Mouse (Mus musculus): ENCODE measurements at regions not wholly inside any gene's neighbourhood (a gene's known extent, or its start where the extent isn't known, plus 50 kb on each side); places are given as distances from the start of the nearest gene placed in this dataset.
A peak's percentile ranks its signal among the peaks of the same experiment; 100 is the strongest.

DNA sequence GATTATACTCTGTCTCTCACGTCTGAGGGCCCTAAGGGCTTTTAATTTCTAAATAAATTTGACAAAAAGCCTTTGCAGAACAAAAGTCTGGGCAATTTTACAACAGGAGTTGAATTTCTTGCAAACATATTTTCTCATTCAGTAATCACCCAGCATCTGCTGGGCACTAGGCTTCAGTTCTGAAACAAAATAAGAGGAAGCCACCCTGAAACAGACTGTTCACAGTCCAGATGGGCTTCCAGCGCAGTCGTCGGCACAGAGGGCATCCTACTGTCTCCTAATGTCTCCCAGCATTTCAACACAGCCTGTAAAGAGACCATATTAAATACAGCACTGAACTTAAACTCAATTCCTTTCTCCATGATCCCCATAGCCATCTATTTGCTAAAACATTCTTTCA lies 324.5 kb upstream of the Trib2 start:
- no peak overlapping the region for H3K9ac ChIP-seq
- no peak overlapping the region for H3K27ac ChIP-seq (replicated peaks)
- no peaks in the 10 kb centered on the region for H3K36me3 ChIP-seq
- H3K27me3 ChIP-seq = no peaks in the 10 kb centered on the region
- no peaks in the 10 kb centered on the region for H3K4me1 ChIP-seq (replicated peaks)
- WGBS = 70% methylated on average over 4 of the region's 4 CpGs
- H3K4me2 ChIP-seq = no peak overlapping the region
- no peaks in the 10 kb centered on the region for H3K9me3 ChIP-seq
- H3K4me3 ChIP-seq = no peak overlapping the region
- no peak for ATAC-seq (ENCODE audit: low read depth)

DNA sequence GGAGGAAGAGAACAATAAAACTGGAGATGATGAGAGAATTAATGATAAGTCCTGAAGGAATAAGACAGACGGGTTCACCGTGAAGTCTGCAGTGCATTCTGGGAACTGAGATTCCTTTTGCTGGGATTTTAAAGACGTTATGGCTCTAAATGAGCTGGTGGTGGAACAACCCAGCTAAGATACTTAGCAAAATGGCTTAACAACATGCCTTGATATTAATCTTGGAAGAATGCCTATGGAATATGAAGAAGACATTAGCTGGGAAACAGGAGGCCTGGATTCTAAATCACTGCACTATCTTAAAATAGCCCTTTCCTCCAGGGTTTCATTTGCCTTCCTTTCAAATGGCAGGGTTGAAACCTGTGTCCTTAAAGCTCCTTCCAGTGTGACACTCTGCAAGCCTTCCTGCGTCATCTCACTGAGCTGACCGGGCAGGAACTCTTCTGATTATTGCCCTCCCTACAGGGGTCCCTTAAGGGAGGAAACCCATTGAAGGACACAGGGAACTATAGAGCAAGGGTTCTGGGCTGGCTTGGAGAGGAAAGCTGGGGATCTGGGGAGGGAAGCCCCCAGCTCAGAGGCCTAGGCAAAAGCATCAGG lies 323.9 kb upstream of the Trib2 start:
- 55% methylated on average over 5 of the region's 5 CpGs for WGBS
- no peaks in the 10 kb centered on the region for H3K27me3 ChIP-seq
- no peak for ATAC-seq (ENCODE audit: low read depth)

DNA sequence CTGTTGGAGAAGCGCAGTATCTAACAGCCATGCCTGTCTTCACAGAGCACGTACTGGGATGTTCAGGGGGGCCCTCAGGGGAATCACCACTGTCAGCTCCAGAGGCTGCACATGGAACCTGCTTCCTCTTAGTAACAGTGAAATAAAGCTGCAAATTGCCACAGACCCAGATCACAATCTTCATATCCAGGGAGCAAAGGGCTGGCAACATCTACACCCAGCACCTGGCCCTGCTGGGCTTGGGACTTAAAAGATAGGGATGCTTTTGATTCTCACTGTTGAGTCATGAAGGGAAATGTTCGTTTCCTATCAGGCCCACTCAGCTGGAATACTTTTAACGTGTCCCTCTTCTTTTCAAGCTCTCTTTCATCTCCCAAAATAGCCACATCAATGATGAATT lies 322.4 kb upstream of the Trib2 start:
- no peak overlapping the region for H3K27ac ChIP-seq (replicated peaks)
- no peaks in the 10 kb centered on the region for H3K36me3 ChIP-seq
- WGBS = 58% methylated on average over 4 of the region's 4 CpGs
- ATAC-seq (ENCODE audit: low read depth) = no peak
- H3K27me3 ChIP-seq = no peaks in the 10 kb centered on the region
- no peak overlapping the region for H3K4me3 ChIP-seq
- no peaks in the 10 kb centered on the region for H3K4me1 ChIP-seq (replicated peaks)
- H3K9me3 ChIP-seq = no peaks in the 10 kb centered on the region
- no peak overlapping the region for H3K9ac ChIP-seq
- H3K4me2 ChIP-seq = no peak overlapping the region

More for the DNA sequence above, 323.9 kb upstream of the Trib2 start:
- Histone ChIP-seq H3K4me3 (no peak overlapping the region), H3K36me3 (no peaks in the 10 kb centered on the region), H3K9ac (no peak overlapping the region), H3K4me1 (replicated peaks) (no peaks in the 10 kb centered on the region), H3K9me3 (no peaks in the 10 kb centered on the region), H3K27ac (replicated peaks) (no peak overlapping the region), H3K4me2 (no peak overlapping the region)

DNA sequence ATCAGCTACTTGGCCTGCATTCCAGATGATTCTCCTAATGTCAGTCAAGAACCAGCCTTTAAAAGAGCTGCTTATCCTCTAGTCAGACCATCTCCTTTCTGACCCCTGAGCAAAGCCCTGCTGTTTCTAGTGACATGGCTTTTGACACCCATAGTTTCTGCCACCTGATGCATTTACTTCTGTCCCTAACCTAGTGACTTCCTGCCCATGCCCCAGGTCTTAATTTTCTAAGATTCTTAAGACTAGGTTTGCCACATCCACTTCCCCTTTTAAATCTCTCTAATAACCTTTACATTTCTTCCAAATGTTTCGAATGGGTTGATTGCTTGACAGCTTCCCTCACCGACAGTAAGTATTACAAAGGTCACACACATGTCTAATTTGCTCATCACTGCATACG lies 321.1 kb upstream of the Trib2 start:
- Histone ChIP-seq H3K27ac (replicated peaks) (no peak overlapping the region), H3K9ac (no peak overlapping the region), H3K4me1 (replicated peaks) (no peaks in the 10 kb centered on the region), H3K27me3 (no peaks in the 10 kb centered on the region), H3K4me2 (no peak overlapping the region), H3K9me3 (no peaks in the 10 kb centered on the region), H3K36me3 (no peaks in the 10 kb centered on the region), H3K4me3 (no peak overlapping the region)
- ATAC-seq (ENCODE audit: low read depth) = no peak
- WGBS = 87% methylated on average over 3 of the region's 3 CpGs

DNA sequence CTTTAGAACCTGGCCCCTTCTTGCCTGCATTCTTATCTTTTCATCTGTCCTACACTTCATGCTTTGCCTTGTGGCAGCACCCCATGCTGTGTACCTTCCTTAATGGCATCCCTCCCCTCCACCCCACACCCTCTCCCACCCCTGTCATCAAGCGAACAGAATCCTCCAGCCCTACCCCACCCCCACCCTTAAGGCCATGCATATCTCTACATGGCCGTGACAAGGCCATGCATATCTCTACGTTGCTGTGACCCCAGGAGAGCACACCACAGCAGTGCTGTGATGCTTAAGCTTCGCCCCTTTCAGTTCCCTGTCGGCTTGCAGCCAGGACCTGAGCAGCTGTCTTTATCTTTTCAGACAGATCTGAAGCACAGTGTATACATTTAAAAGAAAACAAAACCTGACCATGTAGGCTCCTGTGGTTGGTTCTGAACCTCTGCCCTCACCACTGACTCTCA lies 319.5 kb upstream of the Trib2 start:
- peak; percentile 43; the same call in 1 of the 2 replicates for ATAC-seq (ENCODE audit: low read depth)
- Histone ChIP-seq H3K4me1 (replicated peaks) (no peaks in the 10 kb centered on the region), H3K9ac (no peak overlapping the region), H3K4me3 (no peak overlapping the region), H3K27me3 (no peaks in the 10 kb centered on the region), H3K36me3 (no peaks in the 10 kb centered on the region), H3K27ac (replicated peaks) (no peak overlapping the region), H3K4me2 (no peak overlapping the region), H3K9me3 (no peaks in the 10 kb centered on the region)
- WGBS = 26% methylated on average over 5 of the region's 5 CpGs

DNA sequence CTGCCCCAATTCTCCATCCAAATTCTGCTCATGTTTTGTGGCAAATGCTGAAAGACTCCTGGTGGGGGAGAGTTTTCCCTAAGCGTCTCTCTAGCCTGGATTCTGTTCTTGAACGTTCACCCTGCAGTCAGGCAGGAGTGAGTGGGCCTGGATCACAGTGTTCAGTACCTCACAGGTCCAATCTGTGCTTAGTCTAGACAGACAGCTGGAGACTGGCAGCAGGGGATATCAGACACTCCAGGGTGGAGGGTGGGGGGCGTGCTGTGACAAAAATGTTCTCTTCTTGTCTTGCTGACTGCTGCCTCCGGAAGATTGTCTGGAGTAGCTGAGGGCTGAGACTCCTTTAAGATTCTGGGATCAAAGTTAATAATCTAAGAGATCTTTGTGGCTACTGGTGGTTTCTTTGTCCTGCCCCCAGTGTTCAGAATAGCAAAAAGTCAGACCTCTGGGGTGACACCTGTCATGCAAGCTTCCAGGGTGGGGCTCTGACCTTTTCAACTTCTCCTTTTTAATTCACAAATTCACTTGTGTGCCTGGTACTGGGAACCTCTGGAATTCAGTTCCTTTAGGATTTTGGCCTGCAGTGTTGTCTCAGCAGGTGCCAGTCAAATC lies 319.0 kb upstream of the Trib2 start:
- WGBS = 41% methylated on average over 4 of the region's 4 CpGs
- Histone ChIP-seq H3K4me2 (no peak overlapping the region), H3K4me1 (replicated peaks) (no peaks in the 10 kb centered on the region), H3K9me3 (no peaks in the 10 kb centered on the region), H3K27ac (replicated peaks) (no peak overlapping the region), H3K27me3 (no peaks in the 10 kb centered on the region), H3K4me3 (no peak overlapping the region), H3K36me3 (no peaks in the 10 kb centered on the region), H3K9ac (no peak overlapping the region)
- ATAC-seq (ENCODE audit: low read depth) = no peak

DNA sequence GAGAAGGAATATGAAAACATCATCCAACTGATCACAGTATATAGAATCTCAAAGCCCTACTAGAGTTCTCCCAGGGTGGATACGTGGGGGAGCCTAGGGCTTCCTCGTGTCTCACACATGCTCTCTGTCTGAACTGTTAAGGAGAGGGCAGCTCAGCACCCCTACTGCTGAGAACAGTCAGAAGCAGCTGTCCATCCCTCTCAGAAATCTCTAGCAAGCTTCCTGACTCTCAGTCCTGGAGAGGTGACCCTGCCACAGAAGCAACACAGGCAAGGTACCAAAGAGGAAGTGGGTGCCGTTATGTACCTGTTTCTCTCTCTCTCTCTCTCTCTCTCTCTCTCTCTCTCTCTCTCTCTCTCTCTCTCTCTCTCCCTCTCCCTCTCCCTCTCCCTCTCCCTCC lies 317.7 kb upstream of the Trib2 start:
- H3K4me2 ChIP-seq = no peak overlapping the region
- ATAC-seq (ENCODE audit: low read depth) = no peak
- no peaks in the 10 kb centered on the region for H3K36me3 ChIP-seq
- H3K4me3 ChIP-seq = no peak overlapping the region
- H3K9ac ChIP-seq = no peak overlapping the region
- H3K4me1 ChIP-seq (replicated peaks) = no peaks in the 10 kb centered on the region
- no peaks in the 10 kb centered on the region for H3K9me3 ChIP-seq
- no peaks in the 10 kb centered on the region for H3K27me3 ChIP-seq
- no peak overlapping the region for H3K27ac ChIP-seq (replicated peaks)
- WGBS = 81% methylated on average over 3 of the region's 3 CpGs

DNA sequence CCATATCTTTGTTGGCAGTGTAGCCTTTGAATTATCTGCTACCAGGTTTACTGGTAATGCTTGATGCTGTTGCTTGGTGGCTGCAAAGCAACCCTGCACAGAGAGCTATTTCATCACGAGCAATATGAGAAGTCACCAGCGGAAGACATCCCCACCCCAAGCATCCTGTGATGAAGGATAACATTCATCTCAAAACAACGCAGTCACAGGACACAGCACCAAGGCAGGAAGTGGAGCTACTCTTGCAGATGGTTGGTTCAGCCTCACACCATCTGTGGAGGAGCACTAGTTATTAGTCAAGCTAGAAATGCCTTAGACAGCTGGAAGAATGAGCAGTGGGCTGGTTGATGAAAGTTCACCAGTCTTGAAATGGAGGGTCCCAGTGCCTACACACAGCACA lies 316.5 kb upstream of the Trib2 start:
- Histone ChIP-seq H3K27ac (replicated peaks) (no peak overlapping the region), H3K9ac (no peak overlapping the region), H3K4me3 (no peak overlapping the region), H3K4me2 (no peak overlapping the region), H3K36me3 (no peaks in the 10 kb centered on the region), H3K4me1 (replicated peaks) (no peaks in the 10 kb centered on the region), H3K27me3 (no peaks in the 10 kb centered on the region), H3K9me3 (no peaks in the 10 kb centered on the region)
- 77% methylated on average over 3 of the region's 3 CpGs for WGBS
- ATAC-seq (ENCODE audit: low read depth) = no peak

DNA sequence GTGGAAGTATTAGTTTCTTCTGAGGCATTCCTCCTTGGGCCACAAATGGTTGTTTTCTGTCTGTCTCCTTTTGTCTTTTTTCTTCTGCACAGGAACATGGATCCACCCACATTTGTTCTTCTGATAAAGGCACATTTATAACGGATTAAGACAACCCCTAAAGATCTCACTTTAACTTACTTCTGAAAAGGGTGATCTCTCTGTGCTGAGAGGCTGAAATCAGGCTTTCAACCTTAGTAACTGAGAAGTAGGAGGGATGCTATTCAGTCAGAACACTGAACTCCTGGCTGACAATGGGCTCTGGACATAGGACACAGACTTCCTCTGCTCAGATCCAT lies 315.0 kb upstream of the Trib2 start:
- 73% methylated on average over 1 of the region's 1 CpGs for WGBS
- no peaks in the 10 kb centered on the region for H3K27me3 ChIP-seq
- no peak for ATAC-seq (ENCODE audit: low read depth)

DNA sequence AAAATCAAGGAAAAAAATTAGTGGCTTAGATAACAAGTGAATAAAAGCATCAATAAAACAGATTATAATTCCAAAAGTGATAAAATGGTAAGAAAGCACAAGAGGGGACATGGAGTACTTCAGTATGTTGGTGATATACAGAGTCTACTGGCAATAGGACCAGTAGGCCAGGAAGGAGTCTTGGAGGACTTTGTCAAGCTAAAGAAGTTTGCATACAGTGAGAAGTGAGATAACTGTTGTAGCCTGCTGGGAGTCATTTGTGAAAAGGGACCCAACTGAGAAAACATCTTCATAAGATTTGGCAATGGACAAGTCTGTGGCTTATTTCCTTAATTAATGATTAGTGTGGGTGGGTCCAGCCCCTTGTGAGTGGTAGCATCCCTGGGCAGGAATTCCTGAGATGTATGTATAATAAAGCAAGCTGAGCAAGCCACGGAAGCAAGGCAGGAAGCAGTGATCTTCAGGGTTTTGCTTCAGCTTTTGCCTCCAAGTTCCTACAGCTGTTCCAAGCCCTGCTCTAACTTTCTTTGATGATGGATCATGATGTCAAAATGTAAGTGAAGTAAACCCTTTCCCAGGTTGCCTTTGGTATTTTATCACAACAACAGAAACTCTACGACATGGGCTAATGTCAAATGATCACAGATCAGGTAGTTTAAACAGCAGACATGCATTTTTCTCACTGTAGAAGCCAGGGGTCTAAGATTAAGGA lies 314.5 kb upstream of the Trib2 start:
- 75% methylated on average over 2 of the region's 2 CpGs for WGBS
- Histone ChIP-seq H3K27ac (replicated peaks) (no peak overlapping the region), H3K4me3 (no peak overlapping the region), H3K27me3 (no peaks in the 10 kb centered on the region), H3K36me3 (no peaks in the 10 kb centered on the region), H3K4me1 (replicated peaks) (no peaks in the 10 kb centered on the region), H3K9me3 (no peaks in the 10 kb centered on the region), H3K9ac (no peak overlapping the region), H3K4me2 (no peak overlapping the region)
- ATAC-seq (ENCODE audit: low read depth) = no peak

More for the DNA sequence above, 315.0 kb upstream of the Trib2 start:
- Histone ChIP-seq H3K4me2 (no peak overlapping the region), H3K4me3 (no peak overlapping the region), H3K36me3 (no peaks in the 10 kb centered on the region), H3K27ac (replicated peaks) (no peak overlapping the region), H3K9me3 (no peaks in the 10 kb centered on the region), H3K9ac (no peak overlapping the region), H3K4me1 (replicated peaks) (no peaks in the 10 kb centered on the region)

DNA sequence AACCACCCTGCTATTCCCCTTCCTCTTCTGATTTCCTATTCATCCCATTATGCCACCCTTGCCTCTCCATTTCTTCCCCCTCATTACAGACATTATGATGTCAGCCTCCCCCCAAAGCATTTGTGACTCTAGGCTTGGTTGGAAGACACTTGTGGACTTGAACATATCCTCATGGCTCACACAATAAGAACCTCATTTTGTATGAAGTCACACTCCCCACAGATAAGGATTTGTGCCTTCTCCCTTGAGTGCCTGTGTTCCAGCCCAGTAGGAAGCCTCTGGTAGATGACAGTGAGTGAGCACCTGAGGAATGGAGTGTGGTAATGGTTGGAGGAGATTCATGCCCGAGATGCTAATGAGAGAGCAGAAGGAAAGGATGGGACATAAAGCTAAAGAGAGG lies 313.9 kb upstream of the Trib2 start:
- no peak overlapping the region for H3K4me3 ChIP-seq
- no peaks in the 10 kb centered on the region for H3K27me3 ChIP-seq
- no peaks in the 10 kb centered on the region for H3K36me3 ChIP-seq
- no peak overlapping the region for H3K4me2 ChIP-seq
- H3K9me3 ChIP-seq = no peaks in the 10 kb centered on the region
- H3K9ac ChIP-seq = no peak overlapping the region
- 62% methylated on average over 1 of the region's 1 CpGs for WGBS
- no peak for ATAC-seq (ENCODE audit: low read depth)
- no peaks in the 10 kb centered on the region for H3K4me1 ChIP-seq (replicated peaks)
- H3K27ac ChIP-seq (replicated peaks) = no peak overlapping the region

DNA sequence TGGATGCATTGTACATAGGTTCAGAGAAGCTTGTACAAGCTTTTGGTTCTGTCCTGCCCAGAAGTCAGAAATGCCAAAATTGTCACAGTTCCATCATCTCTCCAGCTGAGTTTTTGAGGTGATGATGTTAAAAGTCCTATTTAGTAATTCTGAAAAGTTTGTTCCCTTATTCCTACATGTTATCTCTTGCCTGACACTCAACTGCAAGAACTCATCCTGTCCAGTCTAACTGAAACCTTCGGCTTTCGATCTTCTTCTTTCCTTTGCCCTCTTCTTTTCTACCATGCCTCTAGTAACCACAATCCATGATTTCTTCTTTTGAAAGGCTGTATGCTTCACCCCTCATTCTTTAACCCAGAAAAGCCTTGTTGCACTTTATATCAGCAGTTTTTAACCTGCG lies 313.2 kb upstream of the Trib2 start:
- Histone ChIP-seq H3K4me2 (no peak overlapping the region), H3K9me3 (no peaks in the 10 kb centered on the region), H3K4me3 (no peak overlapping the region), H3K36me3 (no peaks in the 10 kb centered on the region), H3K27ac (replicated peaks) (no peak overlapping the region), H3K4me1 (replicated peaks) (no peaks in the 10 kb centered on the region), H3K27me3 (no peaks in the 10 kb centered on the region), H3K9ac (no peak overlapping the region)
- 91% methylated on average over 3 of the region's 3 CpGs for whole genome bisulfite sequencing
- no peak for ATAC-seq (ENCODE audit: low read depth)

DNA sequence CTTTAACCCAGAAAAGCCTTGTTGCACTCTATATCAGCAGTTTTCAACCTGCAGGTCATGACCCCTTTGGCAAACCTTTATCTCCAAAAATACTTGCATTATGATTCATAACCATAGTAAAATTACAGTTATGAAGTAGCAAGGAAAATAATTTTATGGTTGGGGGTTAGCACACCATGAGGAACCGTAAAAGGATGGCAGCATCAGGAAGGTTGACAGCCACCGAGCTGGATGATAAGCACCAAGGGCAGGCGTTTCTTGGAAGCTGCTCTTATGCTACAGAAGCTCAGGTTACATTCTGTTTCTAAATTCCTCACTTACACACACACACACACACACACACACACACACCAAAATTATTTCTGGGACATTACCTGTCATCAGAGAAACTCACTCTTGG lies 312.5 kb upstream of the Trib2 start:
- no peak overlapping the region for H3K4me2 ChIP-seq
- H3K27me3 ChIP-seq = no peaks in the 10 kb centered on the region
- H3K9ac ChIP-seq = no peak overlapping the region
- H3K4me1 ChIP-seq (replicated peaks) = no peaks in the 10 kb centered on the region
- ATAC-seq (ENCODE audit: low read depth) = no peak
- H3K36me3 ChIP-seq = no peaks in the 10 kb centered on the region
- H3K4me3 ChIP-seq = no peak overlapping the region
- no peaks in the 10 kb centered on the region for H3K9me3 ChIP-seq
- no peak overlapping the region for H3K27ac ChIP-seq (replicated peaks)
- 87% methylated on average over 3 of the region's 3 CpGs for WGBS
